Mouse (Mus musculus) forebrain, postnatal 0 days (tissue): ENCODE measurements around the gene Mydgf. TPM values are rescaled to one million over a fixed set of nuclear protein-coding genes. Genes with fewer than 3 reads are reported as not detected.

Experiments used
- ATAC-seq: fragments of 200-750 bp; cut with Nextera tagmentation; 2 replicates; pipeline ENCODE4 v1.8.0; 2017; ENCODE audit warnings: mild to moderate bottlenecking, moderate library complexity
- DNase-seq: peaks from one replicate; pipeline ENCODE4 v3.0.0-alpha.2; 2015
- H3K27ac ChIP-seq: fragments of 300-500 bp; sonication (generic); 2 replicates; pipeline ENCODE4 v1.5.1; 2014; ENCODE audit warnings: low read depth, mild to moderate bottlenecking, antibody characterized with exemption, low read length, moderate library complexity, mixed read lengths
- H3K27me3 ChIP-seq: fragments of 300-500 bp; sonication (generic); 2 replicates; pipeline ENCODE4 v1.6.1; 2014; ENCODE audit warnings: mild to moderate bottlenecking, low read length, mixed read lengths; ENCODE audit not compliant: insufficient read depth
- H3K36me3 ChIP-seq: fragments of 300-500 bp; sonication (generic); 2 replicates; pipeline ENCODE4 v1.6.1; 2014; ENCODE audit warnings: mild to moderate bottlenecking, moderate library complexity; ENCODE audit not compliant: insufficient read depth
- H3K4me1 ChIP-seq: fragments of 300-500 bp; sonication (generic); 2 replicates; pipeline ENCODE4 v1.6.1; 2014; ENCODE audit warnings: antibody characterized with exemption; ENCODE audit not compliant: insufficient read depth
- H3K4me2 ChIP-seq: fragments of 300-500 bp; sonication (generic); 2 replicates; pipeline ENCODE4 v1.6.1; 2014; ENCODE audit warnings: low read depth, mild to moderate bottlenecking, moderate library complexity
- H3K4me3 ChIP-seq: fragments of 300-500 bp; sonication (generic); 2 replicates; pipeline ENCODE4 v1.5.1; 2014; ENCODE audit warnings: low read depth, low read length, mixed read lengths
- H3K9ac ChIP-seq: fragments of 300-500 bp; sonication (generic); 2 replicates; pipeline ENCODE4 v1.6.1; 2014; ENCODE audit warnings: mild to moderate bottlenecking
- H3K9me3 ChIP-seq: fragments of 300-500 bp; sonication (generic); 2 replicates; pipeline ENCODE4 v1.6.1; 2016; ENCODE audit warnings: low read length
- CTCF ChIP-seq: sonication (generic); IDR thresholded peaks from 2 replicates; pipeline ENCODE4 v1.5.1; 2016; ENCODE audit warnings: antibody characterized with exemption, control low read depth, low read depth
- WGBS: fragments of 180-500 bp; shearing (Covaris S2); extraction: QIAGEN DNeasy Blood & Tissue Kit; methylation state at CpG from one replicate; pipeline ENCODE4 v1.1.7; 2014; 5-methylcytosine and 5-hydroxymethylcytosine counted together
- microRNA-seq, 2 experiments: library from miRNA; unstranded; fragments of <30 nt; microRNA quantifications; one replicate each; pipeline ENCODE4; 2016
- polyA plus RNA-seq: library from polyadenylated mRNA; unstranded; fragments of >200 nt; fragmentation: Nextera tagmentation; extraction: Ambion mirVana; gene quantifications from 2 replicates; pipeline ENCODE4 v1.2.1, GENCODE M21; 2015
- total RNA-seq: library from RNA; depleted of rRNA; stranded (reverse); fragments of >200 nt; gene quantifications from 2 replicates; pipeline ENCODE4 v1.2.3, GENCODE M21; 2014; rRNA removed

Gene Mydgf
- total and polyA plus RNA-seq, 2 experiments from 2014 or later: 52.3 to 75.0 TPM

DNA sequence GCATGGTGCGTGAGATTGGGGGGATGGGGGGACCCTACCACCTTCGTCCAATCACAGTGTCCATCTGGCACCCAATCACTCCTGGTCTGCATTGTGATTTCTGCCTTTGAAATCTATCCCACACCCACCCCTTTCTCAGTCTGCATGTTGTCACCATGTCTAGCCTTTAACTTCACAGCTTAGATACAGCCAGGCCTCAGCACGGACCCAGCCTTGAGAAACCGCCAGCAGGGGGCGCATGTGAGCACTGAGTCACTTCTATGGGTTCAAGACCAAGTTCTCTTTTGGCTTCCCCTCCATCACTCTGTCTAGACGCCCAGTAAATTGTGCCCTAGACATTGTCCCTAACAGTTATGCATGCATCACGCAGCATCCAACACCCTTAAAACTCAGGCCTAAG lies 51.9 kb downstream of the Mydgf start:
- Histone ChIP-seq H3K4me3 (no peak overlapping the region), H3K36me3 (peaks cover 46% of the 10 kb centered on the region), H3K9me3 (no peaks in the 10 kb centered on the region), H3K27me3 (no peaks in the 10 kb centered on the region), H3K9ac (no peak overlapping the region), H3K4me1 (no peaks in the 10 kb centered on the region), H3K4me2 (no peak overlapping the region), H3K27ac (no peak overlapping the region)
- WGBS: 43% methylated on average over 7 of the region's 7 CpGs
- TF ChIP-seq CTCF: peak; percentile 81
- ATAC-seq: peak; percentile 26; the same call in 1 of the 2 replicates
- peak; percentile 63 for DNase-seq

DNA sequence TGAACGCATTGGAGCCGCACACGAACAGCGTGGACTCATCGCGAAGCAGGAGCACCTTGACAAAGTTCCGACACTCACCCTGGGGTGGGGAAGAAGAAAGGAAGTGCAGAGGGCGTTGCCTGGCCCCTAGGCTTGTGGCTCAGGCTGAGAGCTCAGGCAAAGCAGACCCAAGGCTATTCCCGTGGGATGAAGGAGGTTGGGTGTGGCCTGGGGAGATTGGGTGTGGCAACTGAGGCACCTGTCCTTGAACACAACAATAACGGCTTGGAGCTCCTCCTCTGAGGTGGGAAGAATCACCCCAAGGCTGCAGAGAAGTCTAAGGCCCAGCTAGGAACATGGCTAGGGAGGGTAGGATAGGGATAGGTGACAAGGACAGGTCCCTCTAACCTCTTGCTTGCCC lies 52.6 kb downstream of the Mydgf start:
- Histone ChIP-seq H3K9ac (no peak overlapping the region), H3K27ac (no peak overlapping the region), H3K4me3 (no peak overlapping the region), H3K9me3 (no peaks in the 10 kb centered on the region), H3K36me3 (peaks cover 50% of the 10 kb centered on the region), H3K4me2 (no peak overlapping the region), H3K4me1 (no peaks in the 10 kb centered on the region), H3K27me3 (no peaks in the 10 kb centered on the region)
- DNase-seq (no peak), ATAC-seq (no peak)
- 92% methylated on average over 10 of the region's 10 CpGs for WGBS
- no peak for TF ChIP-seq CTCF

DNA sequence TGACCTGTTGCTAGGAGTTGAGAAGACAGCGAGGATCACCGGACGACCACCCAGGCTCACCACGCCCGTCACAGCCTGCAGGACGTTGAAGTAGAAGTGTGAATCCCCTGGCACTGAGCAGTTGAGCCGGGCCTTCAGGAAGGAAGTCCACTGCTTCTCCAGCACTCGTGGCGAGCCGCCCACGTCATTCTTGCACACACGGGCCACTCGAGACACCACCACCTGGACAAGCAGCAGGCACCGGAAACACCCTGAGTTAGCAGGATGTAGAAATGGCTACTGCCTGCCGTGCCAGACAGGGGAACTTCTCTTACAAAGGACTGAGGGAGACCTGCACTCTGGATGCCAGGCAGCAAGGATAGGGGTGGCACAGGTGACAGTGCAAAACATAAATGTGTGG lies 55.5 kb downstream of the Mydgf start:
- ATAC-seq: no peak
- Histone ChIP-seq H3K36me3 (peaks cover 74% of the 10 kb centered on the region), H3K4me2 (no peak overlapping the region), H3K4me1 (no peaks in the 10 kb centered on the region), H3K9ac (no peak overlapping the region), H3K9me3 (no peaks in the 10 kb centered on the region), H3K27ac (no peak overlapping the region), H3K27me3 (no peaks in the 10 kb centered on the region), H3K4me3 (no peak overlapping the region)
- TF ChIP-seq CTCF: no peak
- WGBS: 78% methylated on average over 15 of the region's 15 CpGs
- DNase-seq: no peak

DNA sequence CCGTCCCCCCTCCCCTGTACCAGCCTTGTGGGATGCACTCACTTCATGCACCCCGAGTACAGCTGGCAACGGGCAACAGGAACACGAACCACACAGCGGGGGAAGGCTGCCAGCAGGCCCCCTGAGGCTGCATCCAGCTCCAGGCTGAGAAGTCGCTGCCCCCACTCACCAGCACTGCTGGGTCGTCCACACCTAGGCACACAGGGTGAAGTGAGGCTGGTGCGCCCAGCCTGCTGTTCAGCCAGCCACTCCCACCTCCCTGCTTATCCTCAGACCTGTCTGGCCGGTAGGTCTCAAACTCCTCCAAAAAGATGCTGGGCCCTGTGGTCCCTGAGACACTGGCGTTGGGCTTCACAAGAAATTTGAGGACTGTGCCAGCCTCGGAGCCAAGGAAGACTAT lies 57.5 kb downstream of the Mydgf start:
- no peak overlapping the region for H3K27ac ChIP-seq
- no peak for ATAC-seq

More for the DNA sequence above, 57.5 kb downstream of the Mydgf start:
- WGBS: 73% methylated on average over 11 of the region's 11 CpGs
- no peak for TF ChIP-seq CTCF
- Histone ChIP-seq H3K36me3 (peaks cover 78% of the 10 kb centered on the region), H3K4me3 (no peak overlapping the region), H3K4me1 (no peaks in the 10 kb centered on the region), H3K9ac (no peak overlapping the region), H3K27me3 (peaks cover 10% of the 10 kb centered on the region), H3K9me3 (peaks cover 12% of the 10 kb centered on the region; the same call in 1 of the 2 replicates), H3K4me2 (no peak overlapping the region)
- no peak for DNase-seq

Small RNAs within 50 kb of the gene (microRNA-seq; reads per million reads assigned to microRNA genes)
- 0 reads per million in 2 experiments for gene Gm44397

Other genes with a start within 250 kb of the Mydgf start
- 5.7 and 6.5 TPM in 2 replicates for gene Zfp119b, start 234.4 kb downstream of the Mydgf start, total RNA-seq
- gene Zfp119b, start 234.4 kb downstream of the Mydgf start, polyA plus RNA-seq: 5.4 and 6.0 TPM in 2 replicates
- gene Ebi3, start 231.3 kb downstream of the Mydgf start, total RNA-seq: 2.1 and 3.4 TPM in 2 replicates
- 6.4 and 7.7 TPM in 2 replicates for gene Ebi3, start 231.3 kb downstream of the Mydgf start, polyA plus RNA-seq
- 12.9 and 15.2 TPM in 2 replicates for gene Yju2, start 224.8 kb downstream of the Mydgf start, total RNA-seq
- gene Yju2, start 224.8 kb downstream of the Mydgf start, polyA plus RNA-seq: 12.9 and 15.2 TPM in 2 replicates
- 124 and 152 TPM in 2 replicates for gene Shd, start 213.5 kb downstream of the Mydgf start, total RNA-seq
- gene Shd, start 213.5 kb downstream of the Mydgf start, polyA plus RNA-seq: 106 and 116 TPM in 2 replicates
- gene Fsd1, start 197.4 kb downstream of the Mydgf start, total RNA-seq: 106 and 113 TPM in 2 replicates
- gene Fsd1, start 197.4 kb downstream of the Mydgf start, polyA plus RNA-seq: 162 and 169 TPM in 2 replicates
- 2.2 and 4.5 TPM in 2 replicates for gene Stap2, start 178.3 kb downstream of the Mydgf start, total RNA-seq
- gene Stap2, start 178.3 kb downstream of the Mydgf start, polyA plus RNA-seq: 4.0 and 4.3 TPM in 2 replicates
- gene Mpnd, start 178.2 kb downstream of the Mydgf start, total RNA-seq: 155 and 159 TPM in 2 replicates
- 99.0 and 110 TPM in 2 replicates for gene Mpnd, start 178.2 kb downstream of the Mydgf start, polyA plus RNA-seq
- 65.1 and 74.5 TPM in 2 replicates for gene Sh3gl1, start 147.3 kb downstream of the Mydgf start, total RNA-seq
- gene Sh3gl1, start 147.3 kb downstream of the Mydgf start, polyA plus RNA-seq: 93.2 and 99.0 TPM in 2 replicates
- gene Chaf1a, start 143.5 kb downstream of the Mydgf start, total RNA-seq: 4.7 and 5.9 TPM in 2 replicates
- gene Chaf1a, start 143.5 kb downstream of the Mydgf start, polyA plus RNA-seq: 4.5 and 4.6 TPM in 2 replicates
- 90.3 and 109 TPM in 2 replicates for gene Ubxn6, start 108.9 kb downstream of the Mydgf start, total RNA-seq
- 88.1 and 88.6 TPM in 2 replicates for gene Ubxn6, start 108.9 kb downstream of the Mydgf start, polyA plus RNA-seq
- gene Hdgfl2, start 104.3 kb downstream of the Mydgf start, total RNA-seq: 79.9 and 96.4 TPM in 2 replicates
- 99.9 and 114 TPM in 2 replicates for gene Hdgfl2, start 104.3 kb downstream of the Mydgf start, polyA plus RNA-seq
- 0.08 and 0.52 TPM in 2 replicates for gene Plin4, start 74.1 kb downstream of the Mydgf start, total RNA-seq
- gene Plin4, start 74.1 kb downstream of the Mydgf start, polyA plus RNA-seq: 0.02 TPM in 1 of 2 replicates, not detected in the other
- gene Plin5, start 66.3 kb downstream of the Mydgf start, total RNA-seq: 2.7 and 3.2 TPM in 2 replicates
- 2.4 and 3.9 TPM in 2 replicates for gene Plin5, start 66.3 kb downstream of the Mydgf start, polyA plus RNA-seq
- gene Lrg1, start 61.9 kb downstream of the Mydgf start, total RNA-seq: not detected in 2 replicates
- gene Lrg1, start 61.9 kb downstream of the Mydgf start, polyA plus RNA-seq: 0.33 and 0.46 TPM in 2 replicates
- gene Sema6b, start 43.6 kb downstream of the Mydgf start, total RNA-seq: 71.0 and 76.4 TPM in 2 replicates
- 15.6 and 18.1 TPM in 2 replicates for gene Sema6b, start 43.6 kb downstream of the Mydgf start, polyA plus RNA-seq
- 11.0 and 12.8 TPM in 2 replicates for gene Tnfaip8l1, start 21.4 kb downstream of the Mydgf start, total RNA-seq
- 8.6 TPM in 2 replicates for gene Tnfaip8l1, start 21.4 kb downstream of the Mydgf start, polyA plus RNA-seq
- gene Dpp9, start 35.0 kb upstream of the Mydgf start, total RNA-seq: 16.2 and 21.9 TPM in 2 replicates
- gene Dpp9, start 35.0 kb upstream of the Mydgf start, polyA plus RNA-seq: 16.1 and 19.5 TPM in 2 replicates
- gene Fem1a, start 72.9 kb upstream of the Mydgf start, total RNA-seq: 44.2 and 53.6 TPM in 2 replicates
- gene Fem1a, start 72.9 kb upstream of the Mydgf start, polyA plus RNA-seq: 15.4 and 17.2 TPM in 2 replicates
- gene Ticam1, start 92.9 kb upstream of the Mydgf start, total RNA-seq: 1.9 and 2.5 TPM in 2 replicates
- 1.2 and 1.5 TPM in 2 replicates for gene Ticam1, start 92.9 kb upstream of the Mydgf start, polyA plus RNA-seq
- 8.1 and 8.5 TPM in 2 replicates for gene Plin3, start 109.0 kb upstream of the Mydgf start, total RNA-seq
- gene Plin3, start 109.0 kb upstream of the Mydgf start, polyA plus RNA-seq: 12.4 and 13.9 TPM in 2 replicates
- gene Arrdc5, start 116.4 kb upstream of the Mydgf start, total RNA-seq: not detected in 2 replicates
- not detected in 2 replicates for gene Arrdc5, start 116.4 kb upstream of the Mydgf start, polyA plus RNA-seq
- gene Uhrf1, start 119.4 kb upstream of the Mydgf start, total RNA-seq: 7.4 and 11.6 TPM in 2 replicates
- gene Uhrf1, start 119.4 kb upstream of the Mydgf start, polyA plus RNA-seq: 8.9 and 9.9 TPM in 2 replicates
- gene Kdm4b, start 142.1 kb upstream of the Mydgf start, total RNA-seq: 107 and 133 TPM in 2 replicates
- 46.8 and 53.2 TPM in 2 replicates for gene Kdm4b, start 142.1 kb upstream of the Mydgf start, polyA plus RNA-seq